Mouse (Mus musculus) lung, postnatal 0 days (tissue): Measurements from ENCODE around the gene Capza2.

Experiments
- CTCF ChIP-seq: IDR thresholded peaks from 2 replicates; pipeline ENCODE4 v1.5.1; 2016; ENCODE audit warnings: antibody characterized with exemption, mild to moderate bottlenecking
- EP300 ChIP-seq: IDR thresholded peaks from 2 replicates; pipeline ENCODE4 v1.6.1; 2016; ENCODE audit warnings: antibody characterized with exemption, mild to moderate bottlenecking, control low read depth

DNA sequence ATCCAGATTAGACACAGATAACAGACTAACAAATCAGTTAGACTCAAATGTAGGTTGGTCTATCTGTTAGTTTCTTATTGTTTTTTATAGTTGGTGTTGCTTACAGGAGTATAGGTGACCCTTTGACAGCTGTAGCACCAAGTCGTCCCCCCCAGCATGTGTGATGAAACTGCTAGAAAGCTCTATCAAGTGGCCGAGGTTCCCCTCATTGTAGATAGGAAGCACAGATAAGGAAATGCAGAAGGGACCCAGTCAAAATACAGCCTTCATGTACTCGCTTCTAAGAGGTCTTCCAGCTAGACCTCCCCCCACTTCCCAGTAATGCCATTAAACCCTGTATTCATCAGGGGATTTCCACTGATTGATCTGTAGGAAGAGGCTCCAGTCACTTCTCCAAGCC lies 6.7 kb downstream of the Capza2 start:
- TF ChIP-seq CTCF: no peak
- no peak for TF ChIP-seq EP300
